Comparison of ENCODE assay signal across 8 mouse cellular contexts in the genomic region with DNA sequence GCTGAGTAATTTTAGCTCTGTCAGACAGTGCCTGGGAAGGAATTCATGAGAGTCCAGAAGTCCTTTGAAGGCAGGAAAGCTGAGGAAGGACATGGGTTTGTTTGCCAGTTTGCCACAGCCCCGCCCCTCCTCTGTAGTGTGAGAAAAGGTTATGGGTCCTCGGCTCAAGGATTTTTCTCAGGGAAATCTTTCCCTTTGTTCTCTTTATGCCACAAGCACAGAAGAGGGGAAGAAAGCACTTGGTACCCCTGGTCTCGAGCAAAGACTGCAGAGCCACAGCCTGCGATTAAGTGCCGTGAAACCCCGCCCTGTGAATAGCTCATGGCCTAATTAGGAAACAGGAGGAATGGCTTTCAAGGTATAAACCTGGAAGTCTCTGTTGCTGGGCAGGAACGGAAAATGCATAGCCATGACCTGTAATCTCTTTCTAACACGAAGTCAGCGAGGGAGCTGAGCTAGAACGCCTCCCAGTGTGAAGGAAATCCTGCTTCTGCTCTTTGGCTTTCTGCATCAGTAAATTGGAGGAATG.
A peak's percentile ranks its signal among the peaks of the same experiment; 100 is the strongest.
DNase-seq lines count a peak whose midpoint lies in the region; ATAC-seq and TF ChIP-seq lines count a peak whose summit lies in the region.

No protein-coding gene starts in this region.

- intact Hi-C loops in gastrocnemius, adult 2 months (cut with DNase I) = no loop called here

- no peaks in the 10 kb centered on the region for H3K79me2 ChIP-seq in myocyte (ENCODE audit: control insufficient read depth, insufficient read depth)

- no peak overlapping the region for H3K9ac ChIP-seq in forebrain, embryonic 11.5 days (ENCODE audit: low read length)

- no peaks in the 10 kb centered on the region for H3K36me3 ChIP-seq in forebrain, embryonic 11.5 days (ENCODE audit: control insufficient read depth, insufficient read depth, low read length)
- no peaks in the 10 kb centered on the region for H3K36me3 ChIP-seq in myocyte (ENCODE audit: control insufficient read depth, insufficient read depth)

- no peak for DNase-seq in gastrocnemius, adult 2 months
- DNase-seq in gastrocnemius, postnatal 10 days = no peak
- peak; percentile 57 for DNase-seq in forebrain, embryonic 11.5 days (ENCODE audit: low spot score)
- peak; percentile 43 to 47 for DNase-seq in kidney, adult 8-10 months
- no peak for DNase-seq in layer of hippocampus, postnatal 14 days (ENCODE audit: low spot score in 2 of 2)
- DNase-seq in urinary bladder, postnatal 14 days (ENCODE audit: low spot score) = no peak
- DNase-seq in ovary, adult 18-20 months (ENCODE audit: low spot score) = no peak

- TF ChIP-seq CTCF in gastrocnemius, adult 2 months (IDR thresholded peaks at IDR 0.05) = no peak

- H3K9me3 ChIP-seq in forebrain, embryonic 11.5 days (ENCODE audit: control insufficient read depth, low read length) = no peaks in the 10 kb centered on the region

- H3K4me3 ChIP-seq in gastrocnemius, adult 2 months = peak overlapping the region; percentile 40
- H3K4me3 ChIP-seq in forebrain, embryonic 11.5 days (ENCODE audit: low read depth, low read length) = no peak overlapping the region
- no peak overlapping the region for H3K4me3 ChIP-seq in myocyte

- peaks cover 4% of the 10 kb centered on the region; the same call in 1 of the 2 replicates for H3K4me1 ChIP-seq in forebrain, embryonic 11.5 days (replicated peaks; ENCODE audit: control insufficient read depth, insufficient read depth, low read length)

- H3K4me2 ChIP-seq in forebrain, embryonic 11.5 days (ENCODE audit: low read depth, low read length, severe bottlenecking) = peak overlapping the region; percentile 5; the same call in 1 of the 2 replicates
- H3K4me2 ChIP-seq in myocyte (ENCODE audit: low read depth) = peak overlapping the region; percentile 57

- peak; percentile 81 for ATAC-seq in forebrain, embryonic 11.5 days (replicated peaks; ENCODE audit: low FRiP score)

- no peaks in the 10 kb centered on the region for H3K27me3 ChIP-seq in forebrain, embryonic 11.5 days (ENCODE audit: control insufficient read depth, insufficient read depth, low read length)
- H3K27me3 ChIP-seq in myocyte (ENCODE audit: control insufficient read depth, insufficient read depth, insufficient read length) = no peaks in the 10 kb centered on the region

- WGBS in forebrain, embryonic 11.5 days = 14% methylated on average over 10 of the region's 10 CpGs

- no peak overlapping the region for H3ac ChIP-seq in myocyte (ENCODE audit: control insufficient read depth, insufficient read length)

- TF ChIP-seq POLR2A in myocyte (IDR thresholded peaks at IDR 0.05; ENCODE audit: insufficient read length, low read depth) = no peak

- no peak overlapping the region for H3K27ac ChIP-seq in gastrocnemius, adult 2 months
- H3K27ac ChIP-seq in forebrain, embryonic 11.5 days (ENCODE audit: low read depth, low read length) = no peak overlapping the region

TF ChIP-seq in myocyte, 11 proteins besides CTCF, POLR2A, EP300 and RAD21:
- TF ChIP-seq E2F4 (IDR thresholded peaks at IDR 0.05; ENCODE audit: insufficient read depth) (no peak), MYOD1 (IDR thresholded peaks at IDR 0.05; ENCODE audit: control insufficient read depth in 1 of 3, insufficient read length in 2 of 3, low read depth in 2 of 3) (no peak), POLR2AphosphoS2 (IDR thresholded peaks at IDR 0.05; ENCODE audit: insufficient read length, low read depth) (no peak), TCF12 (IDR thresholded peaks at IDR 0.05; ENCODE audit: insufficient read depth, poor library complexity, severe bottlenecking) (no peak), USF1 (IDR thresholded peaks at IDR 0.05; ENCODE audit: low read depth) (no peak), SRF (IDR thresholded peaks at IDR 0.05; ENCODE audit: control insufficient read depth, insufficient read length, low read depth) (no peak), CEBPB (IDR thresholded peaks at IDR 0.05; ENCODE audit: insufficient read depth, poor library complexity, severe bottlenecking) (no peak), MAX (IDR thresholded peaks at IDR 0.05; ENCODE audit: low read depth) (no peak), REST (IDR thresholded peaks at IDR 0.05; ENCODE audit: insufficient read depth, insufficient read length) (no peak)

Comparison
In these comparisons a context has a peak if more than half of its experiments do, and no peak if none do; other contexts are left out.
1. DNase-seq: peak in forebrain, embryonic 11.5 days (single experiment) and kidney, adult 8-10 months (2 of 2); none in gastrocnemius, adult 2 months (single experiment), gastrocnemius, postnatal 10 days (single experiment), layer of hippocampus, postnatal 14 days (0 of 2), urinary bladder, postnatal 14 days (single experiment) and ovary, adult 18-20 months (single experiment).